Mouse (Mus musculus) R1 (cell line): ENCODE measurements around the gene Neurog1.
A peak's percentile ranks its signal among the peaks of the same experiment; 100 is the strongest.

ENCODE experiments used
- DNase-seq: peaks from one replicate; pipeline ENCODE4 v3.0.0-alpha.2; 2018; ENCODE audit warnings: low read depth, low spot score

Neurog1 gene

DNA sequence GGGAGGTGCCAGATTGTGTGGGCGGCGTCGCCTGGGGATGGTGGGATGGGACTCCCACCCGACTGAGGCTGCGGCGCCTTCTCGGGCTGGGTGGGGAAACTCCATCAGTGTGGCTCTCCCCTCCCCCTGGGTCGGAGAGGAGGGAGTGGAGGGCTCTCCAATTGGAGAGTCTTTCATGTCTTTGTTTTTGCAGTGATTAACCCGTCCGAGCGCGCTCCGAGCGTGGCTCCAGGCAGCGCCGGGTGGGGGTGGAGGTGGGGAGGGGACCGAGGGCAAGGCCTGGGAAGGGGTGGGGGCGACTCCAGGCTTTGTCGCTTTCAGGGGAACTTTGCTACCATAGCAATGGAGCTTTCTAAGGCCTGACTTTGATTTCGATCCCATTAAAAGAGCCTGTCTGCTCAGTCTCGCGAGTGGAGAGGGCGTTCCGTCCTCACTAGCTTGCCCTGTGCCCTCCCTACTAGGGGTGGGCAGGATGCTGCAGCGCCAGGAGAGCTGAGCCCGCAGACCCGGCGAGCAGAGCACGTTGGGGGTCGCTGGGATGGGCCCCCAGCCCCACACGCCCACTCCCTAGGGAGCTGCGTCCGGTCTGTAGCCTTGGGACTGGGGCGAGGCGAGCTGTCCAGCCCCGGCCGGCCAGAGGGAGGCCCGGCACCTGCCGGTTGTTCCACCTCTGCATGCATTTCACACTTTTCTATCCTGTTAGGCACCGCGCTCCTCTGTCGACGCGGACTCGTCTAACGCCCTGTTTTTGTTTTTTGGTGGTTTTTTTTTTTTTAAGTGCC lies 30.6 kb downstream of the Neurog1 start:
- DNase-seq: peak; percentile 81

DNA sequence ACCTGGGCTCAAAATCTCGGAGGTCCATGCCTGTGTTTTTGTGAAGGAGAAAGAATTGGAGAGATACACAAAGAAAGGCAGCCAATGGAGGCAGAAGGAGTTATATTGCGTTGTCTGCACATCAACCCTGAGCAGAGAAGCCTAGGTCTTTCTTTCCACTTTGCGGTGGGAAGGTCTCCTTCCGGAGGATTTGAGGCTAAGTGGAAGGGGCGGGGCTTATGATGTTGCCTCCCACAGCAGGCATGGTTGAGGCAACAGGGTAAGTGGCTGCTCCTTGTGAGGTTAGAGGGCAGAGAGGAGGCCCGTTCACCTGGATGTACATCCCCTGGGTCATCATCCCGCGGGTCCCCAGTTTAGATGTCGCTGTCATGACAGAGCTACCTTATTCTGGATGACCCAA lies 32.7 kb downstream of the Neurog1 start:
- peak; percentile 63 for DNase-seq

DNA sequence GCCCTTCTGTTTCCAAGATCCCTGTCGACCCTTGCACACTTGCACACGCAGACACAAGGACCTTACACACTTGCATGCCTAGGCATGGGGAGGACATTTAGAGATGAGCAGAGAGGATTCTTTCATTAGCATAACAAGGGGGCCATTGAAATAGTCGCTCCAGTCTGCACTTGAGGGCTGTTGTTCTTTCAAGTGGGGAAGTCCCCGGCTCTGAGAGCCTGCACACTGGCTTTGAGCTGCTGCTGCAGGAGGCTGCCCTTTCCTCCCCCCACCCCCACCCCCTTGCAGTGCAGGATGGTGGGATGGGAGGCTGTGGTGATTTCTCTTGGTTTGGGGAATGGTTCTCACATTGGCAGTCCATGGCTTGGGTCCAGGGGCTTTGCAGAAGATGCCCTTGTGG lies 35.9 kb downstream of the Neurog1 start:
- peak; percentile 48 for DNase-seq

DNA sequence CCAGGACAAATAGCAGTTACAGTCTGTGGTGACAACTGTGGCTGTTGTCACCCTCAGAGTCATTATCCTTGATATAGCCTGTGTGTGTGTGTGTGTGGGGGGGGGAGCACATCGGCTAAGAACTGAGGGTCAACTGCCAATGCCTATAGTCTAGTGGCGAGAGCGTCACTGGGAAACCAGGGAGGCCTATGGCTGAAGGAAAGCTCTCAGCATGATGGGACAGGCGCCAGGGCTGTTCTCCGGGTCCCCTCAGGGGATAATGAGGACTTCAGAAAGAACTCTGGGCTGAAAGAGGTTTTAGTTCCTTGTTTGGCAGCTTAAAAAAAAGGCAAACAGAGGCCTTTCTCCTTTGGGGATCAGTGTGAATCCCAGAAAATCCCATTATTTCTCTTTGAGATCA lies 37.3 kb downstream of the Neurog1 start:
- DNase-seq: no peak

DNA sequence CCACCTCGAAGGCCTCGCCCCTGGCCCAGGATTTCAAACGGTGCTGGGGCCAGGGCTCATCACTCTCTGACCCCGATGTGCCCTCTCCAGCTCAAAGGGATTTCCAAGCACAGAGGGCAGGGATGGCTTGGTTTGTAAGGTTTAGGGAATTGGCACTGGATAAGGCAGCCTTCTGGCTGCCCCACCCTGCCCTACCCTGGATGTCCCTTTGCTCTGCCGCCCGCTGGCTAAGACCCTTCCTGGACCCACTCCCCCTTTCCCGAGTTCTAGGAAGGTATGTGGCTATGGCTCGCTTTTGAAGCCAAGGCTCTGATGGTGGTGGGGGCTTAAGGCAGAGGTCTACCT lies 42.9 kb downstream of the Neurog1 start:
- no peak for DNase-seq

DNA sequence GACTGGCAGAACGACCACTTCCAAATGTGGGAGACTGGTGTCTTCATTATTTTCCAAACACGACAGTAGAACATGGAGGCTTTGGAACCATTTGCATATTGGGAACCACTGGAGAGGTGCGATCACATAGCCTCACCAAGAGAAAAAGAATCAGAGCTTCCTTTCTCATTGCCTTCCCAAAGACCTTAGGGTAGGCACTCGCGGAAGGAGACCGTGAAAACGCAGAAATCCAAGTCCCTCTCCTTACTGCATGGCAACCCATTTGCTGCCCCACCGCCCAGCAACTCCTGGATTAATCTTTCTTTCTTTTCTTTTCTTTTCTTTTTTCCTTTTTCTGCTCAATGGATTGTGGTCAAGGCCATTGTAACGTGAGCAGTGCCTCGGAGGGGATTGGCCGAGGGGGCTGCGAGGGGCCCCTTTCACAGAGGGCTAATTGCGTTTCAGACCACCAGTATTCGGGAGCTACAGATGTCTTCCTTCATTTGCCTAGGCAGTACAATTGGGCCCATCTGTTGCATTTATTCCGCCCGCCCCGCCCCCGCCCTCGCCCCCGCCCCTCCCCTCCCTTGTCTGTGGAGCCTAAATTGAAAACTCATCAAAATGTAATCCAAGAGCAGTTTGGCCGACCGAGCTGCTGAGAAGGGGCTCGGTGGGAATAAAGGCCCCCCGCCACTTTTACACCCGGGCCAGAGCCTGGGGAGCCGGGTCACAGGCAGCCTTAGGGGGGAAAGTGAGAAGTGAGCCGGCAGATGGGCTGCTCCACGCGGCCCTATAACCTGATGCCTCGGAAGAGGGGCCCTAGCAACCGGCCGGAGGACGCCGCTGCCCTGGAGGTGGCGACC lies 43.5 kb downstream of the Neurog1 start:
- peak; percentile 10 for DNase-seq
